Mouse (Mus musculus) lung, postnatal 0 days (tissue): ENCODE results near the gene Sap30l.

Experiments used
- CTCF ChIP-seq: IDR thresholded peaks from 2 replicates; pipeline ENCODE4 v1.5.1; 2016; ENCODE audit warnings: antibody characterized with exemption, mild to moderate bottlenecking
- EP300 ChIP-seq: IDR thresholded peaks from 2 replicates; pipeline ENCODE4 v1.6.1; 2016; ENCODE audit warnings: antibody characterized with exemption, mild to moderate bottlenecking, control low read depth

- no peak for TF ChIP-seq CTCF
- TF ChIP-seq EP300: no peak
These were observed 32.6 kb downstream of the Sap30l start for GRCm38 (mm10) chr11:57834031-57834430.
